Mouse (Mus musculus) spleen, postnatal 10 days (tissue): ENCODE results near the gene Vcl.

Experiments
- DNase-seq, 2 experiments: peaks; one replicate each; pipeline ENCODE4 v3.0.0; 2021 to 2022; ENCODE audit warnings: low spot score in 2 of 2

Vcl gene

DNA sequence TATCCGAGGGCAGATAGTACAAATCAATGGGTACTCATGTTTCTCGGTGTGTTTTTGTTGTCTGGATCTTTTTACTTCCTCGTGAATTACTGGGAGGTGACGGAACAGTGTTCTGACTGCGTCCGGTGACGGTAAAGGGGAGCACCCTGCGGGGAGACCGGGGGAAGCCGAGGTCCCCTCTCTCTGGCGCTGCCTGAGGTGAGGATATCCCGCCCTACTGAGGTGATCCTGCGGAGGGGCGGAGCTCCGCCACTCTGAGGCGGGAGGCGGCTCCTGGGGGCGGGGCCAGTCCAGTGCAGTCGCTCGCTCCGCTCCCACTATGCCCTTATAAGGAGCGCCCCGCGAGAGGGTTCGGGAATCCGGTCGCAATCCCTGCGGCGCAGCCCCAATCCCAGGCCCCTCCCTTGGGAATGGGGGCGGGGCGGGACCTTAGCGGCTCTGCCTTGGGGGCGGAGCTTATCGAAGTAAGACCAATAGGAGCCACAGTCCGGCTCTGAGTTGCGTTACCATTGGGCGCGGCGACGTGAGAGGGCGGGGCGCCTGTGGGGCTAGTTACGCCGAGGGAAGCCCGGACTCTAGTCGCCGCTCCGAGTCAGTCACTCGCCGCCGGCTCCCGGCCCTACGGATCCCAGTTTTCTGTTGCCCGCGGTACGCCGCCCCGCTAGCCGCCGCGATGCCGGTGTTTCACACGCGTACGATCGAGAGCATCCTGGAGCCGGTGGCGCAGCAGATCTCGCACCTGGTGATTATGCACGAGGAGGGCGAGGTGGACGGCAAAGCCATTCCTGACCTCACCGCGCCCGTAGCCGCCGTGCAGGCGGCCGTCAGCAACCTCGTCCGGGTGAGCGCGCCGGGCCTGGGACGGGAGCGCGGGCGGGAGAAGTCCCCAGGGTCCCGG, at the start of gene Vcl:
Gene Vcl (plus strand): TSS at position 551 of the 898 bp plus-strand sequence.
- DNase-seq: peak; percentile 97 to 98

DNA sequence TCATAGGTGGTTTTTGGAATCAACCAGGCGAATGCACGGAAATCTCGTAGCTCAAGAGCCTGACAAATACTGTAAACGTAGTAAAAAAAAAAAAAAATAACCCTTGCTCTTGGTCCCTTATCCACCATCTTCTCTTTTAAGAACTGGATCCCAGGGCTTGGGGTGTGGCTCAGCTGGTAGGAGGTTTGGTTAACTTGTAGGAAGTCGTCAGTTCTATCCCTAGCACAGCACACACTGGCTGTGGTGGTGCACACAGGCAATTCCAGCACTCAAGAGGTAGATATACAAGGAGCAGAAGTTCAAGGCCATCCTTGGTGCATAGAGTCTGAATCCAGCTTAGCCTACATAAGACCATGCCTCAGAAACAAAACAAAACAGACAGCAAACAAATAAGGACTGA, 44.5 kb upstream of the Vcl start:
- DNase-seq: peak in 1 of 2 experiments; percentile 27

- DNase-seq: peak; percentile 16 to 58
Measured at GRCm38 (mm10) chr14:20885091-20885888, 43.9 kb upstream of the Vcl start.

- DNase-seq: peak; percentile 52 to 89
Measured at GRCm38 (mm10) chr14:20886266-20886665, 42.9 kb upstream of the Vcl start.

DNA sequence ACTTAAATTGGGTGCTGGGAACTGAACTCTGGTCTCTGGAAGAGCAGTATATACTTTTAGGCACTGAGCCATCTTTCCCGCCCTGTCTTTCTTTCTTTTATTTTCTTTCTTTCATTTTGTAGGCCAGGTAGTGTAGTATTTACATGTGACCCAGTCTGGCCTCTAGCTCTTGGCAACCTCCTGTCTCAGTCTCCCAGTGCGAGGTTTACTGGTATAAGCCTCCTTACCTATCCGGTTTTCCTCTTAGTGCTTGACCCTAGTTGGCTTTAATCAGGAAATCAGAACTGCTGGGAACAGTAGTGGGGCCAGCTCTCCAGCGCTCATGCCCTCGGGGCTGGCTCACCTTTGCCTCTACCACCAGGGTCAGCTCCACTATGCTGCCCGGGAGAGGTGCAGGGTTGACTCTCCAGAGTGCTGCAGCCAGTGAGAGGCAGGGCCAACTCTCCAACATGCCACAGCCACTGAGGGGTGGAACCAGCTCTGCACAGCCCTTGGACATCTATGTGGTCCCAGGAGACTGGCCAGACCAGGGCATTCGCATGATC, 41.6 kb upstream of the Vcl start:
- DNase-seq: no peak

GRCm38 (mm10) chr14:20891941-20892402, 37.2 kb upstream of the Vcl start:
- no peak for DNase-seq

DNA sequence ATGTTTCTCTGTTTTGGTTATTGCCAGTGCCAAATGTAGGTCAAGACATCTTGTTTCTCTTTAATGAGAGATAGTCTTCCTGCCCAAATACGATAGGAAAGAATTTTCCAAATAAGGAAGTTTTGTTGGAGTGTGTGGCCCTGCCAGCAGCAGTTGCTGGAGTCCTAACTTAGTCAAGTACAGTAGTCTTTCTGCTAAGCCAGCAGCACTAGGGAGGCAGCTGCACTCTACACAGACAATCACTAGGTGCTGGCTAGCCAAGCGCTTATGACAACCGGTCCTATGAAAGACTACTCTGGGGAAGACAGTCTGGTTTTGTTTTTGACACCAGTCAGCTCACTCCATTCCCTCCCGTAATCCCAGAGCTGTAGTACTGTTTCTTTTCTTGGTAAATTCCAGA, 35.4 kb upstream of the Vcl start:
- no peak for DNase-seq

- no peak for DNase-seq
Measured at GRCm38 (mm10) chr14:20901267-20901666, 27.9 kb upstream of the Vcl start.

- DNase-seq: no peak
Measured at GRCm38 (mm10) chr14:20903137-20903536, 26.1 kb upstream of the Vcl start.

- no peak for DNase-seq
Measured at GRCm38 (mm10) chr14:20911811-20912210, 17.4 kb upstream of the Vcl start.

DNA sequence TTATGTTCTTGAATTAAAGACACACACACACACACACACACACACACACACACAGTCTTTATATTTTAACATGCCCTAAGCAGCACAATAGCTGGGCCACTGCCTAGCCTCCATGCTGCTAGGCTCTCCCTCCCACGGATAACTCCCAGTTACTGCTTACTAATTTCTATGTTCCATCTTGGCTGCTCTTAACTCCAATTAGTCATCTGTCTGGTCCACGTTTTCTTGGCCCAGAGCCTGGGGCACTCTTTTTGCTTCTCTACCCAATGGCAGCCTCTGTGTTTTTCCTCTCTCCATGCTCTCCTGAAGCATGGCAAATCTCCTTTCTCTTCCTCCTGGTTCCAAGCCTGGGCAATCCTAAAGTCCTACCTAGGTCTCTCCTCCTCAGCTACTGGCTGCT, 14.8 kb upstream of the Vcl start:
- no peak for DNase-seq

GRCm38 (mm10) chr14:20916625-20917612, 12.3 kb upstream of the Vcl start:
- DNase-seq: no peak

DNA sequence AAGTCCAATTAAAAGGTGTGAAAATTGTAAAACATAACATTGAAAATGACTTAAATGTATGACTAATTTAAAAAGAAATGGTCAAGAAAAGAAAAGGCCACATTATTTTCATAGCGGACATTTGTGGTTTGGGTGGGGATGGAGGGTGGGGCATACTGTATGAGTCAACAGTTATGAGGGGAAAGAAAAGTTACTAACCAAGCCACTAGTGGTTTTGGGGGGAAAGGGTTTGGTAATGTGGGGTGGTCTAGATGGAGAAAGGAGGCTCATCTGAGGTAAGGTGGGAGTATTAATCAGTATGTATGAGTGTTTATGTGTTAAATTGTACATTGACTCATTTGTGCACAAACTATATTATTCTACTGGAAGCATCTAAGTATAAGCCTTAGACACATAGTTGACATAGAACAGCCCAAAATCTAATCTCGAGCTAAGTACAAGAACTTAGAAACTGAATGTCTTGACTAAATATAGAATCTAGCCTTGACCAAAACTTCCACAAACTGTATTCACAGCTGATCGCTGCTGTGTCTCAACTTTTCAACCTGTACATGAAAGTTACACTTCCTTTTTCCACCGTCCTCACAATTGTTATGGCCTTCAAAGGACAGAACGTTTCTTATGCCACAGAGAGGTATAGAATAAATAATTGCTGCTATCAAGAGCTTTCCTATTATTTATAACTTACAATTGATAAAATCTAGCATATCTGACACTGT, 5.0 kb upstream of the Vcl start:
- DNase-seq: no peak

DNA sequence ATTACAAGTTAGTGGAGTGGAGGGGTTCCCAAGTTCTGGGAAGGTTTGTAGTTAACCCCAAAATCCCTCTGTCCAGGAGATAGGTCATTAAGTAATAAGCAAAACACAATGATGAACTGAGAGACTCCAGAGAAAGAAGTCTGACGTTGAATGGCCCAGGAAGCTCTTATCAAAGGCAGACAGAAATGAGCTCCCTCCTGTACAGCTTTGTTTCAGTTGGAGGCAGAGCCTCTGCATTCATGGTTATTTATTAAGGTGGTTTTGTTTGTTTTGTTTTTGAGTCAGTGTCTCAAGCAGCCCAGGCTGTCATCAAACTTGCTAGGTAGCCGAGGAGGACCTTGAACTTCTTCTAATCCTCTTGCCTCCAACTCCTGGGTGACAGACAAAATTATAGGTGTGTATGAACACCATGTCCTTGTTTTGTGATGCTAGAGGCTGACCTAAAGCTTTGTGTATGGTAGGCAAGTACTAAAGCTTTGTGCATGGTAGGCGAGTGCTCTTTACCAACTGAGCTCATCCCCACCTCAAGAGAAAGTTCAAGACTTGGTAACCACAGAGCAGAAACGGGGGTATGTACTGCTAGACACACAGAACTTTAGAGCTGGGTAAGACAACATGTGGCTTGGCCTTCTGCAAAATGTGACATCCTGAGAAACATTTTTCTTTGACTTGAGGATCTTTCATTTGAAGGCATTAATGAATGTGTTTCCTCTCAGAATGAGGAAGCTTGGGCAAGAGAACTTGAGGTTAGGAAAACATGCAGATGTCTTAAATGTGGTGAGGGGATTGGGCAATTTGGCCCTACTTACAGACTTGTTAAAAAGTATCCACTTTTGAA, 1.5 kb upstream of the Vcl start:
- DNase-seq: no peak

DNA sequence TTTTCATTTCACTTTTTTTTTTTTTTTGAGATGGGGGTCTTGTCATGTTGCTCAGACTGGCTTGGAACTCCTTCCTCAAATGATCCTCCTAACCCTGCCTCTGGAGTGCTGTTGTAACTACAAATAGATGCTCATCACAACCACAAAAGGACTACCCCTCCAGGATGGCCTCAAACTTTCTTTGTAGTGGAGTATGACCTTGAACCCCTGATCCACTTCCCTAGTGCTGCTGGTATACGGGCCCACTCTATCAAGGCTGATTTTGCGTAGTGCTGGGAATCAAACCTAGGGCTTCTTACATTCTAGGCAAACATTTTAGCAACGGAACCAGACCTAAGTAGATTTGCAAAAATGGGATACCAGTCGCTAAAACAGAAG, 901 bp upstream of the Vcl start:
- DNase-seq: peak; percentile 20 to 34

DNA sequence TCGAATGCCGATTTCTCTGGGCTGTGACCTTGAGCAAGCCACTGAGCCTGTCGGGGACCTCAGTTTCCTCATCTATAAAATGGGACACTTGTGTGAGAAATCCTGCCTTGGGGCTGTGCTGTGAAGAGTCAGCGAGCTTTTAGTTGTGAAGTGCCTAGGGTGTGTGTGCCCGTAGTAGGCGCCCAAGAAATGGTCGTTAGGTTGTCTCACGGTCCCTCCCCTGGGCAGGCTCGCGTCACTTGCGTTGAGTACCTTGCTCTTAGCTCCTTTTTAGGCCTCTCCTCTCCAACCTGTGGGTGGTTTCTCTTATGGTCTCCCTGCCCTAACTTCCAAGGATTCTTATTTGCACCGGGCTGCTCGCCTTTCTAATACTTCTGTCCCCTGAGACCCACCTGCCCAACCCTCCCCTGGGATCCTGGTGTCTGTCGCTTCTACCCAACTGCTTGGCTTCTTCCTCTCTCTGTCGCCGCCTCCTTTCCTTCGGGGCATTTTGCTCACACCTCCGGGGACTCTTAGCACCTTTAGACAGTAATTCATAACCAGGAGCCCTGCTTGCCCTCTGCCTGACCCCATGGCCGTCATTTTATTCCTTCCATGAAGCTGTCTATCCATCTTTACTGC, 726 bp downstream of the Vcl start:
- DNase-seq: peak; percentile 65 to 67

DNA sequence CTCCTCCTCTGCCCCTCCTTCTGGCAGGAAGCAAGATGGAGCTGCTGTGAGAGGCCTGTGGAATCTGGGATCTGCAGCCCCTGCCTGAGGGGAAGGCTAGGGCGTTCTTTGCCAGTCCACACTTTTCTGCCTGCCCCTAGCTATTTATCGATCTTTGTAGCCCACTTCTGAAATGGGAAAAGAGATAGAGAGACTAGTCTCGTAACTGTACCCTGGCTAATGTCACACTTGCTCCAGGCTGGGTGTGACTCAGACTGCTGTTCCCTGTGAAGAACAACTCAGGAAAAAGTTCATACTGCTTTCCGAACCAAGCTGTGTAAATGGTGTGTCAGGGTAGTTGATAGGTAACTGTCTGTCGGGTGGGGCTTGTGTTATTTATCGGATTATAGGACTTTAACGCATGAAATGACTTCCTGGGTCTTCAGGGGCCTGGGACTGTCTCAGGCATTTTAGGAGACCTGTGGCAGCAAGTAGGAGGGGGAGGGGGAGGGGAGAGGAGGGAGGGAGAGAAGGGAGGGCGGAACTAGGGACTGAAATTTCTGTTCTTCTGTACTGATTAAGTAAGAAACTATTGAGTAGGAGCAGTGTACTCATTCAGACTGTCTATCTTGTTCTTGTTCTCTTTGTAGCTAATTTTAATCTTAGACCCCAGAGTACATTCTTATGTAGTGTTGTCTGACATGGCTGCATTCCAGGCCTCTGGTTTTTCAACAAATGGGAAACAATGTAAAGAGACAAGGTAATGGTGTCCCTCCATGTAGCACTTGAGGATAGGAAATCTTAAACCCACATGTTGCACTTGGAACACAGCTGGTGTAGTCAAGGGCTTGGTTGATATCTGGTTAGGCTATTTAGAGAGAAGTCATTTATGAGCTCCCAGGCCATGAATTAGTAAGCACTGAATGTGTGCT, 1.5 kb downstream of the Vcl start:
- no peak for DNase-seq

- DNase-seq: no peak
Measured at GRCm38 (mm10) chr14:20938424-20938823, 9.2 kb downstream of the Vcl start.
